Comparison of ENCODE assay signal across 14 mouse cellular contexts in the genomic region with DNA sequence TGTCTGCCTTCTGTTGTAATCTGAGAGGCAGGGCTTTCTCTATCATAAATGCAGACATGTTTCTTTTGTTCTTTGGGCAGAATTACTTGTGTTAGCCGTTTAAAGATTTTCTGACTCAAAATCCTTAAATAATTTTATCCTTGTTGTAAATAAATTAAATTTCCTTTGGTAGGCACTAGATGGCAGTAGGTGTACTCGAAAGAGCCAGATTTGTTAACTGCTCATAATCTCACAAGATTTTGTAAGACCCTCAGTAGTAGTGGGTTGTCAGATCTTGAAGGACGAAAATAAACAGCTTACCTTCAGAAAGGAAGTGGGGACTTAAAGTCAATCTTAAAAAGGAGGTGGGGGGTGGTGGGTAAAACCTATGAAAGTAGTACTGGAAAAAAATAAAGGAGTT.
A peak's percentile ranks its signal among the peaks of the same experiment; 100 is the strongest.
DNase-seq lines count a peak whose midpoint lies in the region; ATAC-seq and TF ChIP-seq lines count a peak whose summit lies in the region.
"Had no signal": no experiment of that assay in that cellular context is flagged by ENCODE, and none has a peak within 500 bp of the region (broad histone marks: within the 10 kb centered on the region; RNA-seq: fewer than 3 reads in every experiment).

No protein-coding gene starts in this region.

- no peak for TF ChIP-seq POLR2A in liver, adult 2 months (IDR thresholded peaks at IDR 0.05; ENCODE audit: extremely low read depth, insufficient read depth, low read length)

- H3K4me1 ChIP-seq in liver, adult 2 months (ENCODE audit: control insufficient read depth, insufficient read depth, low read length), result peaks cover 6% of the 10 kb centered on the region; the same call in 1 of the 2 replicates
- H3K4me1 ChIP-seq in liver, embryonic 12.5 days, result peaks cover 5% of the 10 kb centered on the region
- peaks cover 5% of the 10 kb centered on the region for H3K4me1 ChIP-seq in embryonic facial prominence, embryonic 14.5 days (ENCODE audit: control insufficient read depth, insufficient read depth, low read length)

- no peaks in the 10 kb centered on the region for H3K79me2 ChIP-seq in liver, adult 2 months (ENCODE audit: control insufficient read depth, insufficient read depth, low read length)

- no peaks in the 10 kb centered on the region for H3K9me3 ChIP-seq in liver, embryonic 12.5 days (replicated peaks)
- no peaks in the 10 kb centered on the region for H3K9me3 ChIP-seq in embryonic facial prominence, embryonic 14.5 days (ENCODE audit: control insufficient read depth, low read length)
- H3K9me3 ChIP-seq: limb, embryonic 15.5 days had no signal

- TF ChIP-seq CTCF in gastrocnemius, adult 2 months (IDR thresholded peaks at IDR 0.05), result peak; percentile 57
- TF ChIP-seq CTCF in liver, adult 2 months (IDR thresholded peaks at IDR 0.05; ENCODE audit: low read depth, low read length), result no peak

- ATAC-seq in liver, embryonic 12.5 days, result no peak
- ATAC-seq in embryonic facial prominence, embryonic 14.5 days (ENCODE audit: low read depth), result no peak
- ATAC-seq: CD4-positive, CD25-positive, alpha-beta regulatory T cell, adult 4 months had no signal

- H3K4me3 ChIP-seq in gastrocnemius, adult 2 months, result no peak overlapping the region
- H3K4me3 ChIP-seq in liver, adult 2 months (ENCODE audit: insufficient read depth, low read depth, low read length), result no peak overlapping the region
- no peak overlapping the region for H3K4me3 ChIP-seq in liver, embryonic 12.5 days
- H3K4me3 ChIP-seq in embryonic facial prominence, embryonic 14.5 days (ENCODE audit: low read depth, low read length), result no peak overlapping the region
- H3K4me3 ChIP-seq: limb, embryonic 15.5 days had no signal

- H3K36me3 ChIP-seq in liver, adult 2 months (ENCODE audit: control insufficient read depth, insufficient read depth, low read length), result no peaks in the 10 kb centered on the region
- no peaks in the 10 kb centered on the region for H3K36me3 ChIP-seq in liver, embryonic 12.5 days
- H3K36me3 ChIP-seq in embryonic facial prominence, embryonic 14.5 days (ENCODE audit: control insufficient read depth, insufficient read depth, low read length), result no peaks in the 10 kb centered on the region; the same call in 1 of the 2 replicates
- H3K36me3 ChIP-seq: limb, embryonic 15.5 days had no signal

- H3K27ac ChIP-seq in gastrocnemius, adult 2 months, result peak overlapping the region; percentile 53
- no peak overlapping the region for H3K27ac ChIP-seq in liver, adult 2 months (replicated peaks; ENCODE audit: insufficient read depth, low read depth, low read length)
- H3K27ac ChIP-seq in liver, embryonic 12.5 days, result no peak overlapping the region
- no peak overlapping the region for H3K27ac ChIP-seq in embryonic facial prominence, embryonic 14.5 days (replicated peaks; ENCODE audit: low read depth, low read length)
- H3K27ac ChIP-seq: limb, embryonic 15.5 days had no signal

- WGBS in liver, adult 2 months, result 22% methylated on average over 3 of the region's 3 CpGs
- 39% methylated on average over 3 of the region's 3 CpGs for WGBS in liver, embryonic 12.5 days (ENCODE audit: insufficient replicate concordance)
- 33% methylated on average over 3 of the region's 3 CpGs for WGBS in embryonic facial prominence, embryonic 14.5 days

- no peak for DNase-seq in gastrocnemius, adult 2 months
- DNase-seq in gastrocnemius, postnatal 10 days, result no peak
- peak; percentile 30 for DNase-seq in liver, adult 2 months (ENCODE audit: extremely low read depth, low read depth, low spot score)
- peak; percentile 22 for DNase-seq in A20 (ENCODE audit: low read depth, low spot score)
- peak; percentile 73 for DNase-seq in embryonic facial prominence, embryonic 14.5 days (ENCODE audit: low spot score)
- DNase-seq in spleen, adult 18-20 months, result no peak
- DNase-seq in layer of hippocampus, adult 8-10 months (ENCODE audit: low spot score in 2 of 2), result no peak
- DNase-seq: adrenal gland, postnatal 25 days; cerebellum, adult 11 months; gastrocnemius, postnatal 36 days; kidney, postnatal 25 days had no signal

- no peak overlapping the region for H3K4me2 ChIP-seq in liver, embryonic 12.5 days
- no peak overlapping the region for H3K4me2 ChIP-seq in embryonic facial prominence, embryonic 14.5 days (ENCODE audit: low read depth, low read length)
- H3K4me2 ChIP-seq: limb, embryonic 15.5 days had no signal

- no peak overlapping the region for H3K9ac ChIP-seq in liver, adult 2 months (ENCODE audit: low read depth, low read length)
- H3K9ac ChIP-seq in liver, embryonic 12.5 days, result no peak overlapping the region
- no peak overlapping the region for H3K9ac ChIP-seq in embryonic facial prominence, embryonic 14.5 days (ENCODE audit: low read depth, low read length)
- H3K9ac ChIP-seq: limb, embryonic 15.5 days had no signal

- no peaks in the 10 kb centered on the region for H3K27me3 ChIP-seq in liver, adult 2 months (ENCODE audit: control insufficient read depth, insufficient read depth, low read length)
- no peaks in the 10 kb centered on the region for H3K27me3 ChIP-seq in liver, embryonic 12.5 days (replicated peaks)
- no peaks in the 10 kb centered on the region for H3K27me3 ChIP-seq in embryonic facial prominence, embryonic 14.5 days (replicated peaks; ENCODE audit: control insufficient read depth, insufficient read depth, low read length)
- H3K27me3 ChIP-seq: limb, embryonic 15.5 days had no signal

- intact Hi-C loops in gastrocnemius, adult 2 months (cut with DNase I), result loop anchor here (2.0 to 5.0 kb wide), 2 partner anchors 47 to 55 kb away; no protein-coding TSS in a partner anchor

Comparison
In these comparisons a context has a peak if more than half of its experiments do, and no peak if none do; other contexts are left out.
1. DNase-seq: peak in liver, adult 2 months (single experiment), A20 (single experiment) and embryonic facial prominence, embryonic 14.5 days (single experiment); none in gastrocnemius, adult 2 months (single experiment), gastrocnemius, postnatal 10 days (single experiment), spleen, adult 18-20 months (0 of 2) and layer of hippocampus, adult 8-10 months (0 of 2).